ENCODE assay signal across 13 mouse cellular contexts in genomic region chr7:5972546-5972945, GRCm38 (mm10). TPM values are rescaled to one million over a fixed set of nuclear protein-coding genes. Genes with fewer than 3 reads are reported as not detected.
DNase-seq lines count a peak whose midpoint lies in the region; TF ChIP-seq lines count a peak whose summit lies in the region.
"Not testable (repeated sequence)": the region's sequence is repeated elsewhere in the genome, so short reads cannot be mapped to it uniquely, and the experiment has no call there.
"Had no signal": no experiment of that assay in that cellular context is flagged by ENCODE, and none has a peak within 500 bp of the region (broad histone marks: within the 10 kb centered on the region; RNA-seq: fewer than 3 reads in every experiment).

No protein-coding gene starts in this region.

- H3K27ac ChIP-seq in kidney, adult 2 months (ENCODE audit: insufficient read depth, low read depth, low read length), result 0 out of 2 replicates have a peak overlapping the region, but pooled peaks have one; percentile 30

- DNase-seq in kidney, adult 11 months, result peak; percentile 65
- DNase-seq in kidney, adult 18-20 months, result peak; percentile 24
- DNase-seq in kidney, adult 2 months, result peak; percentile 75
- DNase-seq in kidney, adult 8-10 months, result peak; percentile 62 to 75
- peak; percentile 87 for DNase-seq in kidney, adult 9 months
- DNase-seq in kidney, postnatal 36 days, result peak; percentile 26 to 41

- not testable (repeated sequence) for H3K27me3 ChIP-seq in kidney, adult 2 months (replicated peaks; ENCODE audit: control insufficient read depth, insufficient read depth, low read length)

- TF ChIP-seq POLR2A in kidney, adult 2 months (IDR thresholded peaks at IDR 0.05; ENCODE audit: low read depth, low read length), result not testable (repeated sequence)

- not testable (repeated sequence) for H3K4me3 ChIP-seq in kidney, adult 2 months (ENCODE audit: insufficient read depth, low read depth, low read length)

- 61% methylated on average over 2 of the region's 2 CpGs for WGBS in kidney, adult 2 months

- TF ChIP-seq CTCF in kidney, adult 2 months (conservative IDR thresholded peaks at IDR 0.05; ENCODE audit: insufficient read depth, insufficient read length, low read depth, low read length), result not testable (repeated sequence)

- not testable (repeated sequence) for H3K4me1 ChIP-seq in kidney, adult 2 months (ENCODE audit: control insufficient read depth, insufficient read depth, low read length)

- not testable (repeated sequence) for H3K36me3 ChIP-seq in kidney, adult 2 months (ENCODE audit: control insufficient read depth, insufficient read depth, low read length)

RNA-seq across cellular contexts. Expression of gene Vmn1r65, which starts 38.3 kb away (rescaled TPM):
- not detected in 2 replicates for polyA plus RNA-seq in kidney, adult 2 months (2012; rRNA removed)
- polyA plus RNA-seq: activated CD4-positive, CD25-positive, alpha-beta regulatory T cell, adult 4 months; adrenal gland, adult 2 months; brain, embryonic 14.5 days; C2C12; CD4-positive, CD25-positive, alpha-beta regulatory T cell, adult 4 months; G1E; Patski had no signal

Comparison
In these comparisons a context has a peak if more than half of its experiments do, and no peak if none do; other contexts are left out.
1. DNase-seq: peak in every context shown above with its lines; median percentile 87 in kidney, adult 9 months; 75 in kidney, adult 2 months; 68 in kidney, adult 8-10 months; 65 in kidney, adult 11 months; 34 in kidney, postnatal 36 days; 24 in kidney, adult 18-20 months.